Mouse (Mus musculus) bone marrow macrophage, adult 2 months (primary cell): ENCODE data around the gene Rps6kc1. TPM values are rescaled to one million over a fixed set of nuclear protein-coding genes. Genes with fewer than 3 reads are reported as not detected.

Experiments used
- H3K27ac ChIP-seq: 2 replicates; pipeline ENCODE4 v1.5.1; 2012; ENCODE audit warnings: low read depth, low read length; ENCODE audit not compliant: insufficient read depth
- H3K4me1 ChIP-seq: 2 replicates; pipeline ENCODE4 v1.6.1; 2012; ENCODE audit warnings: low read length; ENCODE audit not compliant: control insufficient read depth, insufficient read depth
- H3K4me3 ChIP-seq: 2 replicates; pipeline ENCODE4 v1.5.1; 2012; ENCODE audit warnings: mild to moderate bottlenecking, low read length, moderate library complexity; ENCODE audit not compliant: insufficient read depth
- CTCF ChIP-seq: IDR thresholded peaks from 2 replicates; pipeline ENCODE4 v1.5.1; 2012; ENCODE audit warnings: low read depth, mild to moderate bottlenecking, low read length, moderate library complexity
- POLR2A ChIP-seq: IDR thresholded peaks from 2 replicates; pipeline ENCODE4 v1.6.1; 2012; ENCODE audit warnings: mild to moderate bottlenecking, low read depth, low read length, borderline replicate concordance
- polyA plus RNA-seq: library from polyadenylated mRNA; stranded (reverse); fragments of >200 nt; gene quantifications from 2 replicates; pipeline ENCODE4 v1.2.4, GENCODE M21; 2012; ENCODE audit not compliant: missing spikeins, insufficient read depth, insufficient read length

Rps6kc1 gene
- polyA plus RNA-seq, 1 experiment = 16.6 TPM

- TF ChIP-seq POLR2A = no peak
- no peak overlapping the region for H3K27ac ChIP-seq
- peaks cover 10% of the 10 kb centered on the region for H3K4me1 ChIP-seq
- H3K4me3 ChIP-seq = no peak overlapping the region
Observed at GRCm38 (mm10) chr1:190904136-190904535, 7.4 kb downstream of the Rps6kc1 start.

- H3K4me3 ChIP-seq = no peak overlapping the region
- TF ChIP-seq CTCF = no peak
- TF ChIP-seq POLR2A = no peak
- H3K4me1 ChIP-seq = peaks cover 8% of the 10 kb centered on the region
- H3K27ac ChIP-seq = no peak overlapping the region
Observed at GRCm38 (mm10) chr1:190901082-190901481, 10.5 kb downstream of the Rps6kc1 start.

GRCm38 (mm10) chr1:190898899-190899575 lies 12.5 kb downstream of the Rps6kc1 start:
- TF ChIP-seq POLR2A (no peak), CTCF (no peak)
- no peak overlapping the region for H3K4me3 ChIP-seq
- H3K27ac ChIP-seq = no peak overlapping the region
- peaks cover 8% of the 10 kb centered on the region for H3K4me1 ChIP-seq

- H3K4me3 ChIP-seq = no peak overlapping the region
- H3K27ac ChIP-seq = no peak overlapping the region
- no peak for TF ChIP-seq CTCF
- TF ChIP-seq POLR2A = no peak
- peaks cover 8% of the 10 kb centered on the region for H3K4me1 ChIP-seq
Observed at GRCm38 (mm10) chr1:190898186-190898585, 13.4 kb downstream of the Rps6kc1 start.

GRCm38 (mm10) chr1:190893559-190894167 lies 17.9 kb downstream of the Rps6kc1 start:
- Histone ChIP-seq H3K4me3 (no peak overlapping the region), H3K4me1 (peaks cover 4% of the 10 kb centered on the region; the same call in 1 of the 2 replicates), H3K27ac (no peak overlapping the region)
- TF ChIP-seq CTCF (no peak), POLR2A (no peak)

GRCm38 (mm10) chr1:190888646-190889045 lies 22.9 kb downstream of the Rps6kc1 start:
- Histone ChIP-seq H3K4me3 (no peak overlapping the region), H3K4me1 (peaks cover 4% of the 10 kb centered on the region; the same call in 1 of the 2 replicates), H3K27ac (no peak overlapping the region)
- TF ChIP-seq POLR2A = no peak
- no peak for TF ChIP-seq CTCF

GRCm38 (mm10) chr1:190888031-190888430 lies 23.5 kb downstream of the Rps6kc1 start:
- TF ChIP-seq POLR2A (no peak), CTCF (no peak)
- H3K4me3 ChIP-seq = no peak overlapping the region
- no peak overlapping the region for H3K27ac ChIP-seq
- H3K4me1 ChIP-seq = peaks cover 4% of the 10 kb centered on the region; the same call in 1 of the 2 replicates

GRCm38 (mm10) chr1:190886014-190886413 lies 25.6 kb downstream of the Rps6kc1 start:
- no peak overlapping the region for H3K4me3 ChIP-seq
- TF ChIP-seq CTCF (no peak), POLR2A (no peak)
- no peaks in the 10 kb centered on the region for H3K4me1 ChIP-seq
- no peak overlapping the region for H3K27ac ChIP-seq

GRCm38 (mm10) chr1:190881422-190881821 lies 30.1 kb downstream of the Rps6kc1 start:
- TF ChIP-seq POLR2A (no peak), CTCF (no peak)
- Histone ChIP-seq H3K4me3 (no peak overlapping the region), H3K27ac (no peak overlapping the region), H3K4me1 (no peaks in the 10 kb centered on the region)

- H3K4me1 ChIP-seq = peaks cover 3% of the 10 kb centered on the region; the same call in 1 of the 2 replicates
- no peak overlapping the region for H3K27ac ChIP-seq
- TF ChIP-seq POLR2A = no peak
- TF ChIP-seq CTCF = no peak
- no peak overlapping the region for H3K4me3 ChIP-seq
Observed at GRCm38 (mm10) chr1:190880638-190881037, 30.9 kb downstream of the Rps6kc1 start.
